Mouse (Mus musculus): ENCODE data around the gene Opcml.

The Opcml gene

DNA sequence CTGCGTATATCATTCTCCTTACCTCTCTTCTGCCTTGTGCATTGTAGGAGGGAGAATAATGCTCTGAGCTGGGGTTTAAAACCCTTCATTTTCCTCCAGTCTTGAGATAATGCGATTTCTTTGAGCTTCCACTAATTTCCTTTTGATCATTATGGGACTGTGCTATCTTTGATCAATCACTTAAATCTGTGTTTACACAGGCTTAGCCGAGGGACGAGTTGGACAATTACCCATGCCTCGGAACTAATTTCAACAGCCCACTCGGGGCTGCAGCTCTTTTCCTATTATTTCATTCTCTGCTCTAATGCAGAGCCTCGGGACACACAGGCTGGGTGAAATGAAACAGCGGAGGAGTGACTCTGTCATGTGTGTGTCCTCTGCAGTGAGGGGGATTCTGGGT lies 220.9 kb downstream of the Opcml start:
- DNase-seq (ENCODE audit: low read depth, low spot score) = no peak

DNA sequence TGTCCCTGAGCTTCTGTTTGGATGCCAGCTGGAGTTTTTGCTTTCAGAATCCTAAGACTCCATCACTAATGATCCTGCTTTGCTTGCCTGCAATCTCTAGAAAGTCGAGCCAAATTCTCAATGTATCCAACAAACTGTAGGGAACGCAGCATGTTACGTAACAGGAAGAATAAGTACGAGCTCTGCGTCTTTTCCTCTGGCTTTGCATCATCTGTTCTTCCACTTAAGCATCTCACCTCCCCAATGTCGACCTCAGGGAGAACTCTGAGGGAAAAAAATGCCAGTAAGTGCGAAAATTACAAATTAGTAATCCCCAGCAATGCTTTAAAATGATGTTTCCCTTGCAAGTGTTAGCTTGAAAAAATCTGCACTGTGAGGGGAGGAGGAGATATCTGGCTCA lies 222.1 kb downstream of the Opcml start:
- no peak for DNase-seq (ENCODE audit: low read depth, low spot score)

DNA sequence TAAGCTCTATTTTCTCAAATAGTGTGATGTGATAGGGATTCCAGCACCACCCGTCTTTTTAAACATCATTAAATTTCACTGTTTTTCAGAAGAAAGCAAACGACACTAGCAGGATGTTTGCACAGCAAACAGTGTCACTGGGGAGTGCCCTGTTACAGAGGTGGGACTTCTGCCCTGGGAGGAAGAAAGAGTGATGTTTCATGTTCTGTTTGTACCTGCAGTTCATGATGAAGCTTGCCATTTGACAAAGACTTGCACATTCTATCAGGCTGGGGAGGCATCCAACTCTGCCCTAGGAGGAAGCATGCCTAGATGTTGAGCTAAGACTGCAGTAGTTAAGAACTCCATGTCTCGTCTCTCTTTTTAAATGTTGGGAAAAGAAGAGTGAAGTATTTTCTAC lies 222.6 kb downstream of the Opcml start:
- no peak for DNase-seq (ENCODE audit: low read depth, low spot score)

DNA sequence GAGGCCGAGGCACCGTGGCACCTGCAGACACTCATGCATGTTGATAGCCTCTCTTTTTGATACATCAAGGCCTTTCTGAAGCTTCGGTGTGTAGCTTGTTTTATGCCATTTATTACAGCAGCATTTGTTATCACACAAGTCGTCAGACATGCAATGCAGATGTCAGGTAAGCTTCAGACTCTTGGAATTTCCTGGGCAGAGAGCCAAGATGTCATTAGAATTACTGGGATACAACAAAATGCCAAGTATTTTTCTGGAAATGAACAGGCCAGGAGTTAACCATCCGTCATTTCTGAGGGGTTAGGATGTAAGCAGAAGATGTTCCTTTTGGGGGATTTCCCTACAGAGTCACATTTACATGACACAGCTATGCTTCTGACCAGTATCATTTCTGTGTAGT lies 237.6 kb downstream of the Opcml start:
- no peak for DNase-seq (ENCODE audit: low read depth, low spot score)

DNA sequence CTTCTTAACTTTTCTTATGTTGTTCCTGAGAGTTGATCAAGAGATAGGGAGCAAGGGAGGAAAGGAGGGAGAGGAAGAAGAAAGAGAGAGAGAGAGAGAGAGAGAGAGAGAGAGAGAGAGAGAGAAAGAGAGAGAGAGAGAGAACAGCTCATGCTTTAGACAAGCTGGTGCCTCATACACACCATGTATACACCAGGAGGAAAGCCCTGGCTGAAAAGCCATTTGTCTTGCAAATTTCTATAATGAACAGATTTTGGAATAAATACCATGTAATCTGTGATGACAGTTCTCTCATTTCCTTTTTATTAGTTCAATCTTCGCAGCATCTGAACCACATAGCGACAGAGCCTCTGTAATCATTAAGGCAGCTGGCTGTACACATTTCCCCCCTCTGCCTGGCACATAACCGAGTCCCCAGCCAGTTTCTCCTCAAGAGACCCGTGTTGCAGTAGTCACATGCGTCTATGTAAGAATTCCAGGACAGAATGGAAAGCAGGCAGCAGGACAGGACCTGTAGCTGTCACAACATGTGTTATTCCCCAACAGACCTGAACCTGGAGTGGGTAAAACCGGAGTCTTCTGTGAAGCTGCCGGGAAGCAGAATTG lies 238.3 kb downstream of the Opcml start:
- DNase-seq (ENCODE audit: low read depth, low spot score) = no peak

DNA sequence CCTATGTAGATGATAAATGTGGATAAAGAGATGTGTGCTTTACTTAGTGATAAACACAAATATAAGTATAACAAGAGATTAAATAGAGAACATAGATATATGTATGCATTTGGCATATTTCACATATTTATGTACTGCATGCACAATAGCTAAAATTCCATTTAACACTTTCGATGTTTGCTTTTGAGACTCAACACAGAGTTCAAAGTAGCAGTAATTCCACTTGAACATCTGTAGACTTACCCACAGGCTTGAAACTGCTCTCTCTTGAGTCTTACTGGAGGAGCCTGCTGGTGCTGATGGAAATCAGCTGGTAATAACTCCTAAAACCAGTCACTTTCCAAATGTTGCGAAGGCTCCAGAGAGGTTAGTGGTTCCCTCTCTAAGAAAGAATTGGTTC lies 258.6 kb downstream of the Opcml start:
- no peak for DNase-seq (ENCODE audit: low read depth, low spot score)

DNA sequence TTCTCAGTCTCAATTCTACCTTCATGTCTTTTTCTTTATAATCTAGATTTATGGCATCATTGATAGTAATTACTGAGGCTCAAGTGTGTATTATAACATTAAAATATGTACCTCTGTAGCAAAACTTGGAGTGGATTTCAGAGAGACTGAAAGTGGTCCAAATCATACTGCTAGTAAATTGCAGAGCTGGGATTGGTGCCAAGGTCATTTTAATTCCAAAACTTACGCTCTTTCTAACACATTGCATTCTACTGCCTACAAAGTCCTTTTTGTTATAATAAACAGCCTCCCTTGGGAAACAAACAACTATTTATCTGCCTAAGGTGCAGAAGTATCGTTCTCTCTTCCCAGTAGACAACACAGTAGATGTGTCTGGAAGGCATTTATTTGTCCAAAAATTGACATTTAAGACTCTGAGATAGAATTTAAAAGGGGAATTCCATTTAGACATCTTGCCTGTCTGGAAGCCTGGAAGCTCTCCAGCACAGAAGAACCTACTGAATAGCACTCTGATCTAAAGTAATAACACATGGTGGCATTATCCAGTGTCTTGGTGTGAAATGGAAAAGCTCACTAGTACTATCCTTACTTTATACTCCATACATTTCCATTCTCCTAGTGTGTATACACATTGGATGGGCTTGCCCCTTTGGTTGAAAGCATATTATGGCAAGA lies 266.7 kb downstream of the Opcml start:
- DNase-seq (ENCODE audit: low read depth, low spot score) = no peak

DNA sequence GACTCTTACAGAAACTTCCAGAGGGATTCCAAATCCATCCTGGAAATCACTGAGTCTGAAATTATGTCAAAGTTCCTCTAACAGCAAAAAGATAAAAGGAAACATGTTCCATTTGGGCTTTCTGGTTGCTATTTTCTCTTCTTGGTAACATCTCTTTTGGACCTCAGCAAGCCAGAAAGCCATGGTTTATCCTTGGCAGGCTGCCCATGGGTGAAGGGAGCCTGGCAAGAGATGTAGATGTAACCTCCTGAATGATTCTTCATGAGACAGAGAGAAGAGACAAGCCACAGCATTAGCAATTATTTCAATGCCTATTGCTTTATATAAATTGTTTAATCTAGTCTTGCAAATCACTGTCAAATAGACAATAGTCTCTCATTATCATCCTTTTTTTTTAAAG lies 274.6 kb downstream of the Opcml start:
- DNase-seq (ENCODE audit: low read depth, low spot score) = no peak

DNA sequence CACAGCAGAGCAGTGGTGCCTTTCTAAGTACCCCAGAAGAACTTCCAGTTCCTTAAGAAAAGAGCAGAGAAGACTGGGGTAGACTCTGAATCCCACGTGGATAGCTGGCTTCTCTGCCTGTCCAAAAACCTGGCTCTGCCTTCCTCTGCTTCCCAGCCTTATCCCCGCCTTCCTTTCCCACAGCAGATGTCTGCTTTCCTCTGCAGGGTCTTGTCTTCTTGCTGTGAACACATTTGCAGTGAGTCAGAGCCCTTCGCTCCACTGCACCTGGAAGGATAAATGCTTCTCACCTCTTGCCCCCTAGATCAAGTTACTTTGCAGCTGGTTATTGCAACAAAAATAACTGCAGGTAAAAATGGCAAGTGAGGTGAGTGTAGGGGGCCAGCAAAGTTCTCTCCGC lies 290.1 kb downstream of the Opcml start:
- DNase-seq (ENCODE audit: low read depth, low spot score) = no peak

DNA sequence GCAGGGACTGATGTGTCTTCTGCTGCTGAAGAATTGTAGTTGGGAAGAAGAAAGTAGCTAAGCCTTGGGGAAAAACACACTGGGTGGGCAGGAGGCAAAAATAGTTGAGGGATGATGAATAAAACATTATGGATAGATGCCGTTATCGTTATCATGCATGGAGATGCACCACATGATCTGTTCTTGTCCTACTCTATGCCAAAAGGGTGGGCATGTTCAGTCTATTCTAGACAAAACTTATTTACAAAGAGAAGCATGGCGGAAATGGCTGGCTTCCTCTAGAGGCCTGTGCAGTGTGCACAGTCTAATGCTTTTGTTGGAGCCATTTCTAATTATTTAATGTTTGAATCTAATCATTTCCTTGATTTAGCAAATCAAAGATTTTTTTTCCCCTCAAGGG lies 293.2 kb downstream of the Opcml start:
- DNase-seq (ENCODE audit: low read depth, low spot score) = no peak

DNA sequence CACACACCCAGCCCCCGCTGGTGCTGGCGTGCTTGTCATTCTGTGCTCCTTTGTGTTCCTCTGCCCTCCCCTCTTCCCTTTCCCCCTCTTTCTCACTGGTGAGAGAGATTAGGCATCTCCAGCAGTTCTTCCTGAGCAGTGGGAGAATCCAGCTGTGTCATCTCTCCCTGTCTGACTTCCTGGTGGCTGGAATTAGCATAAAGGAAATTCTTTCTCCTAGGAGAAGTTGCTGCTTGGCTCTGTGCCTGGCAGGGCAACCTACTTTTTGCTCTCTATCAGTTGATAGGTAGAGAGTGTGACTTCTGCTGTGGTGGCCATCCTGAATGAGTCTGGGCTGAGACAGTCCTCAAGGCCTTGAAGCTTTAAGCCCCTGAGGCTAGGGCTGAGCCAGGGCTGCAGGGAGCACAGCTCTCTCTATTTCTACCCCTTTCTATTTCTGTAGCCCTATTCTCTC lies 293.7 kb downstream of the Opcml start:
- DNase-seq (ENCODE audit: low read depth, low spot score) = no peak

DNA sequence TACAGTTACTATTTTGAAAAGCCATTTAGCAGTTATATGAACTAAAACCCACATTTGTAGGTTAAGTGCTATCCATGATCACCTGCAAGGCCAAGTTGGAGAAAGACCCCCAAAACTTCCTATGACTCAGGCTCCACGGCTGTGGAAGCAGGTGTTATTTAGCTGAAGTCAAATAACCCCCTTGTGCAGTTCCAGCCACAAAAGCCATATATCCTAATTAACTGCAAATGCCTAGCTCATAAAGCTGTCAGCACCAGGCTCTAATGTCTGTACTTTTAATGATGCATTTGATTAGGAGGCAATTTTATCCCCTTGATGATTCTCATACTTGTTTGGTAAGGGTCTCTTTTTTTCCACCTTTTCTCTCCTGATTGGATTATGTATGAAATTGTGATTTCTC lies 300.8 kb downstream of the Opcml start:
- no peak for DNase-seq (ENCODE audit: low read depth, low spot score)

DNA sequence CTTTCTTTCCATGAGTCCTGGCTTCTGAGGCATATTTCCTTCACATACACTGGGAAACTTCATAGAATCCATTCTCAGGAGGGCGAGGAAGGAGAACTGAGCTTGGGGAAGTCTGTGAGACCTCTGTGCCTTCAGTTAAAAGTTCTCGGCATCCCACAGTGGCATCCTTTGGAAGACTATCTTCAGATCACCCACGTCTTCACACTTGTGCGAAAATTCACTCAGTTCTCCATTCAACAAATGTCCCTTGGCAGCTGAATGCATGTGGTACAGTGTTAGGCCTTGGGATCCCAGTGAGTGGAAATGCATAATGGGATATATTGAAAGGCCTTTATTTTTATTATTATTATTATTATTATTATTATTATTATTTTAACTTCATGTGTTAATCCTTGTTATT lies 304.1 kb downstream of the Opcml start:
- DNase-seq (ENCODE audit: low read depth, low spot score) = no peak

DNA sequence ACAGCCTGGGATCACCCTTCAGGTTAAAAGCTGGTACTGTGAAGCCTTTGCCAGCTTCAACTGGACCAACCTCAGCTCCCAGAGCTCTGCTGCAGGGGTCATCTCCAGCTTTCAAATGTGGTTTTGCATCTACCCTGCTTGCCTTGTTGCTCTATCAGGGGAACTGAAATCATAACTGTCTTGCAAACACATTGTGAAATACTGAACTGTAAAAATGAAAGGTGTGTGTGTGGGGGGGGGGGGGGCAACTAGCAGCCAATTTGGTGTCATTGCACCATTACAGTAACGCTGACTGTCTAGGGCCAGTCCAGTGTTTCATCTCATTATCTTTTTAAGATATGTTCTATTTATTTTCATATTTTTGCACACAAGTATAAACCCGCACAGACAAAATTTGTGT lies 305.6 kb downstream of the Opcml start:
- DNase-seq (ENCODE audit: low read depth, low spot score) = no peak

DNA sequence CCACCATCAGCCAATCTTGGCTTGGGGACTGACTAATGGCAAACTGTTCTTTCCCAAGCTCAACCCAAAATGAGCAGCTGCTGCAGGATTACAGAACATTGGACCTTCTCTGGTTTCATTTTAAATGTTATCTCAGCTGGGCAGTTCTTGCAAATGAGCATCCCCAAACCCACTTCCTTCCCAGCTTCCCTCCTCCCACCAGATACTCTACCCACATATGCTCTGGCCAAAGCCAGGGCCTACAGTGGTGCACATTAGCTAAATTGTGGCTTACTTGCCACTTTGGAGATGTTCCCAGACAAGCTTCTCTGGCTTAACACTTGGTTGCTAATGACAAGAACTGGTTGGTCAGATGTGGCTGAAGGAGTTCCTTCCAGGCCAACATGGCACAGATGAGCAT lies 311.4 kb downstream of the Opcml start:
- DNase-seq (ENCODE audit: low read depth, low spot score) = no peak

DNA sequence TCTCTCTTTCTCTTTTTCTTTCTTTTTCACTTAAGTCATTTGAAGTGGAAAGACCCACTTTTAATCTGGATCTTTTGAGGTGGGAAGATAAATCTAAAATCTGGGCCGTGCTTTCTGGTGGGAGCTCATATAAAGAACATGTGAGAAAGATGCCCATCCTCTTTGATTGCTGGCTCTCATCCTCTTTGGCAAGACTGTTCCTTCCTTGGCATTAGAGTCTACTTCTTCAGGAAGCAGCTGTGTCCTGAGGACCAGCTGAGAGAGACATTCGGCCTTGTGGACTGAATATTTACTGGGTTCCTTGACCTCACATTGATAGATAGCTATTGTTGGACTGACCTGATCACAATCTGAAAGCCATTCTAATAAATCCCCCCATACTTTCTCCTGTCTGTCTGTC lies 331.3 kb downstream of the Opcml start:
- DNase-seq (ENCODE audit: low read depth, low spot score) = no peak

DNA sequence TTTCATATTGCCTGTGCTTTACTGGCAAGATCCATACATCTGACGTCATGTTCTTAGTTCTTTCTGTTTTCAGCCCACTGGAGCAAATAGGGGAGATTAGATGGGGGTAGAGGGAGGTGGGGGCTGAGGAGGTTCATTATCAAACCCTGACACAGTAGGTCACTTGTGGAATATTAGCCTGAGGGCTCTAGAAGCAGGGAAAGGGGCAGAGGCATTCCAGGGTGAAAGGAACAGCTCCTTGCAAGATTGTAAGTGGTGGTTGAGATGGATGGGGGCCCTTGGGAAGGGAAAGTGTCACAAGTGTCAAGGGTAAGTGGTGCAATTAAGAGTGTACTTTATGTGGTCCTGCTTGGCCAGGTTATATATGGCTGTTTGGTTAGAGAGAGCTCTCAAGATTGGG lies 338.2 kb downstream of the Opcml start:
- no peak for DNase-seq (ENCODE audit: low read depth, low spot score)

DNA sequence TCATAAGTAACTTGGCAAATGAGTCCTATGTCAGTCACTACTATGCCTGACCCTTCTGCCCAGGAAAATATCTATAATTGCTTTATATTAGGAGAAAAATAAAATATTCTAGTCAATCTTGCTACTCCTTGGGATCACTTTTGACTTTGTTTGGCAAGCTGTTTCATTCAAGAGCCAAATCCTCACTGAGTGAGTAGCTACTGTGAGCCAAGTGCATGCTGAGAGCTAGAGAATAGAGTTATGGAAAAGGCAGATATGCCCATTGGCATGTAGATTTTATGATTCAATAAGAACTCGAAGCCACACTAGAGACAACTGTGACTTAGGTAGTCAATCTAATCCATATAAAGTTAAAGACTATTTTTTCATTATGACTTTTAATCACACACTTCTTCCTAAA lies 340.9 kb downstream of the Opcml start:
- no peak for DNase-seq (ENCODE audit: low read depth, low spot score)

DNA sequence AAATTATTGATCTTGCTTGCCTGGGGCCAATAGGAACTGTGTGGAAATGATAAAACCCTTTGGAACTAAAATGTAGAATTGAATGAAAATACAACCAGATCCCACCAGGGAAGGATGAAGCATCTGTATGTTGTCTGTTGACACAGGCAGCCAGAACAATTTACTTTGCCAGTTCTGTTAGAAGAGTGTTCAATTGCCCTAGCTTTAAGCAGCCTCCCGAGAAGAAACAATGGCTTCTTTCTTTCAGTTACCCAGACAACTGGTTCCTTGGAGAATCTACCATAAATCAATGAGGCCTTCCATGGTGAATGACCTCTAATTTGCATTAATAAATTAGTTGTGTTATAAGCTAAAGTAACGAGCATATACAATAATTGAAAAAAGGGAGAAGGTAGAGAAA lies 346.0 kb downstream of the Opcml start:
- DNase-seq (ENCODE audit: low read depth, low spot score) = no peak

DNA sequence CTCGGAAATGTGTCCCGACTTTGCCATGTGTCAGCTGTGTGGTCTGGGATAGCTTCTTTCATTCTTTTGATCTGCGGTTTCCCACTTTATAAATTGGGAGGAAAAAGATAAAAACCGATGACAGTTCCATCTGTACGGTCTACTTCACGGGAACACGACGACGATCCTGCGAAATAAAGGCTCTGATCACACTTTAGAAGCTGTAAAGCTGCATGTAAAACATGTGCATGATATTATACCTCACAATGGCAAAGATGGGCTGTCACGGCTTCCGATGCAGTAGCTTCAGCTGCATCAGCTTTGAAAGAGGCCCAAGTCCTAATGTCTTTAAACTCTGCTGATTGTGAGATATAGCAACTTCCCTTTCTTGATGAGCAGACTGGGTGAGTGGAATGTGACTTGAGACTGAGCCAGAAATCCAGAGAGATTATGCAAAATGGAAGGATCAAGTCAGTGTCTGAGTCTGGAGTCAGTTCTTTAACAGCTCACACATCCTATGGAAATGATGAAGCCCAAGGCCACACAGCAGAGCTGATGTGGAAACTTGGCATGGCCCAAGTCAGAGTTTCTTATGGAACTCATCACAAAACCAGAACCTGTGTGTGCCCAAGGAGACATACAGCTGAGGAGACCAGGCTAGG lies 349.5 kb downstream of the Opcml start:
- no peak for DNase-seq (ENCODE audit: low read depth, low spot score)

DNA sequence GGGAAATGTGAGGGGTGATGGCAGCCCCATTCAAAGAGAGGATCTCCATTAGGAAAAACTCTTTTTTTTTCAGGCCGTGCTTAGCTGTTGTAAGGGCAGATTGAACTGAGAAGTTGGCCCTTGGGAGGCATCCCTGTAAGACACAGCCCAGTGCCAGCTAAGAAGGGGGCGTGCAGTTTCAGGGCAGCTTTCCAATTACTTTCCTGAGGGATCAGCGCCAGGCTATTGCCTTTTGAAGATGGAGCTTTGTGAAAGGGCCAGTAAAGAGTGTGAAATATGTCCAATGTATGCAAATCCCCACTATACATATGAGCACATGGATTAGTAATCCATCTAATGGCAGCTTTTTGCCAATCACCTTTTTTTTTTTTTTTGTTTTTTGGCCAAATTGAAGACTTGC lies 358.9 kb downstream of the Opcml start:
- DNase-seq (ENCODE audit: low read depth, low spot score) = no peak

DNA sequence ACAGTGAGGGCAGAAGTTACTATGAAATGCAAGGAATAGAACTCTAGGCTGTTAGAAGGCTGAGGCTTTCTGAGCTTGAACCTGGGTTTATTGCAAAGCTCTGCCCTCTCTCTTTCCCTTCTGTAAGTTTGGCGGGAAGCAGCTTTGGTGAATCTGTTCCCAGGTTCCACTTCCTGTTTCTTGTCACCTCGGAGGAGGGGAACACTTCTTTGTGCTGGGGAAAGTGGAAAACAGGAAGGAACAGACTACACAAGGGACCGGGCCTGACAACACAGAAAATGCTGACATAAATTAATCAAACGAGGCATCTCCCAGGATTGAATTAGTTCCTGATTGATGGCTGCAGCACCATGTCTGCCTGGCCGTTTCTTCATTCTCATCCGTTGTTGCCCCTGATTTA lies 363.2 kb downstream of the Opcml start:
- no peak for DNase-seq (ENCODE audit: low read depth, low spot score)

DNA sequence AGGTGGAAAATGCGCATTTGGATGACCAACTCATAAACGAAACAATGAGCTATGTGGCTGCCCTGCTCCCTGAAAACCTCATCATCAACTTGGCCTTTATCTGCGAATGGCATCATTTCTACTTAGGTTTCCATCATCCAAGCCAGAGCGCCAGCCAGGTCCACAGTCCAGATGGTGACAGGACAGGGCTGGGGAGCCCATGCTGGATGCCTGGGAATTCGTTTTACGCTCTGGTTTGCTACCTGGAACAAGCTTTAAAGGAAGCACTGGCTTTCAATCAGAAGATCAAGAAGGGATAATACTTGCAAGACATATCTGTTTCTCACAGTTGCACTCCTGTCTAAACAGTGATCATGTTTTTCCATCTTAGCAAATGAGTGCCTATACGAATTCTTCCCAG lies 366.5 kb downstream of the Opcml start:
- DNase-seq (ENCODE audit: low read depth, low spot score) = no peak
